Mouse (Mus musculus) midbrain, postnatal 0 days (tissue): ENCODE results near the gene Gm5901. TPM values are rescaled to one million over a fixed set of nuclear protein-coding genes. Genes with fewer than 3 reads are reported as not detected.
A peak's percentile ranks its signal among the peaks of the same experiment; 100 is the strongest.
"Not testable (repeated sequence)": the region's sequence is repeated elsewhere in the genome, so short reads cannot be mapped to it uniquely, and the experiment has no call there.

Experiments
- ATAC-seq: fragments of 200-750 bp; cut with Nextera tagmentation; 2 replicates; pipeline ENCODE4 v1.8.0; 2017; ENCODE audit warnings: moderate number of reproducible peaks, mild to moderate bottlenecking, moderate TSS enrichment, moderate library complexity; ENCODE audit not compliant: low FRiP score
- DNase-seq: peaks from one replicate; pipeline ENCODE4 v3.0.0-alpha.2; 2015; ENCODE audit warnings: low spot score
- H3K27ac ChIP-seq: fragments of 300-500 bp; sonication (generic); 2 replicates; pipeline ENCODE4 v1.5.1; 2014; ENCODE audit warnings: low read depth, mild to moderate bottlenecking, low read length, mixed read lengths
- H3K27me3 ChIP-seq: fragments of 300-500 bp; sonication (generic); 2 replicates; pipeline ENCODE4 v1.6.1; 2014; ENCODE audit warnings: low read length, control low read depth, mixed read lengths; ENCODE audit not compliant: insufficient read depth
- H3K36me3 ChIP-seq: fragments of 300-500 bp; sonication (generic); 2 replicates; pipeline ENCODE4 v1.6.1; 2014; ENCODE audit warnings: low read length, control low read depth, mixed read lengths; ENCODE audit not compliant: insufficient read depth
- H3K4me1 ChIP-seq: fragments of 300-500 bp; sonication (generic); 2 replicates; pipeline ENCODE4 v1.6.1; 2014; ENCODE audit warnings: mild to moderate bottlenecking, control low read depth, antibody characterized with exemption, low read length, mixed read lengths; ENCODE audit not compliant: insufficient read depth
- H3K4me2 ChIP-seq: fragments of 300-500 bp; sonication (generic); 2 replicates; pipeline ENCODE4 v1.6.1; 2014; ENCODE audit warnings: low read depth, mild to moderate bottlenecking, low read length, mixed read lengths; ENCODE audit not compliant: poor library complexity, severe bottlenecking
- H3K4me3 ChIP-seq: fragments of 300-500 bp; sonication (generic); 2 replicates; pipeline ENCODE4 v1.5.1; 2014; ENCODE audit warnings: low read depth, mild to moderate bottlenecking, low read length, moderate library complexity
- H3K9ac ChIP-seq: fragments of 300-500 bp; sonication (generic); replicated peaks from 2 replicates; pipeline ENCODE4 v1.6.1; 2014; ENCODE audit warnings: mild to moderate bottlenecking, low read length, moderate library complexity, mixed read lengths; ENCODE audit not compliant: poor library complexity, severe bottlenecking
- H3K9me3 ChIP-seq: fragments of 300-500 bp; sonication (generic); 2 replicates; pipeline ENCODE4 v1.6.1; 2016; ENCODE audit warnings: low read length, control low read depth
- CTCF ChIP-seq: IDR thresholded peaks from 2 replicates; pipeline ENCODE4 v1.5.1; 2016; ENCODE audit warnings: antibody characterized with exemption, mild to moderate bottlenecking
- WGBS: fragments of 180-500 bp; shearing (Covaris S2); extraction: QIAGEN DNeasy Blood & Tissue Kit; methylation state at CpG from one replicate; pipeline ENCODE4 v1.1.7; 2014; 5-methylcytosine and 5-hydroxymethylcytosine counted together
- polyA plus RNA-seq: library from polyadenylated mRNA; unstranded; fragments of >200 nt; fragmentation: Nextera tagmentation; extraction: Ambion mirVana; gene quantifications from 2 replicates; pipeline ENCODE4 v1.2.1, GENCODE M21; 2015
- total RNA-seq: library from RNA; depleted of rRNA; stranded (reverse); fragments of >200 nt; gene quantifications from 2 replicates; pipeline ENCODE4 v1.2.3, GENCODE M21; 2014; rRNA removed

Gm5901 gene
- total RNA-seq (not detected in 2 replicates), polyA plus RNA-seq (0.48 and 0.57 TPM in 2 replicates)

- 90% methylated on average over 1 of the region's 1 CpGs for WGBS
- Histone ChIP-seq H3K9ac (no peak within 1 kb of the TSS), H3K27ac (no peak within 1 kb of the TSS), H3K4me1 (no peaks in the 10 kb centered on the region), H3K9me3 (no peaks in the 10 kb centered on the region), H3K36me3 (peaks cover 35% of the 10 kb centered on the region), H3K4me3 (no peak within 1 kb of the TSS), H3K4me2 (no peak within 1 kb of the TSS), H3K27me3 (no peaks in the 10 kb centered on the region)
- ATAC-seq (no peak), DNase-seq (no peak)
- no peak for TF ChIP-seq CTCF
Measured at GRCm38 (mm10) chr7:105374866-105375265, at the start of gene Gm5901. TSS of gene Gm5901 (plus strand) at chr7:105375038.

GRCm38 (mm10) chr7:105325302-105325701 is 49.5 kb upstream of the Gm5901 start:
- no peak for ATAC-seq
- Histone ChIP-seq H3K36me3 (no peaks in the 10 kb centered on the region), H3K4me2 (no peak overlapping the region), H3K9ac (no peak overlapping the region), H3K27ac (no peak overlapping the region), H3K4me1 (no peaks in the 10 kb centered on the region), H3K27me3 (no peaks in the 10 kb centered on the region), H3K9me3 (no peaks in the 10 kb centered on the region), H3K4me3 (no peak overlapping the region)
- 73% methylated on average over 2 of the region's 2 CpGs for WGBS
- TF ChIP-seq CTCF = no peak
- no peak for DNase-seq

- Histone ChIP-seq H3K27me3 (no peaks in the 10 kb centered on the region), H3K4me3 (no peak within 1 kb of the TSS), H3K27ac (no peak within 1 kb of the TSS), H3K4me1 (no peaks in the 10 kb centered on the region), H3K9ac (no peak within 1 kb of the TSS), H3K9me3 (no peaks in the 10 kb centered on the region), H3K36me3 (no peaks in the 10 kb centered on the region), H3K4me2 (no peak within 1 kb of the TSS)
- DNase-seq (no peak), ATAC-seq (no peak)
- no peak for TF ChIP-seq CTCF
- WGBS = 80% methylated on average over 1 of the region's 1 CpGs
Measured at GRCm38 (mm10) chr7:105334004-105334403, 40.8 kb upstream of the Gm5901 start, which contains the start of gene Olfr690. TSS of gene Olfr690 (minus strand) at chr7:105334104.

GRCm38 (mm10) chr7:105342170-105342569 is 32.7 kb upstream of the Gm5901 start, which contains the start of gene Olfr691:
TSS of gene Olfr691 (minus strand) at chr7:105342270.
- H3K4me1 ChIP-seq = no peaks in the 10 kb centered on the region
- no peak for ATAC-seq
- H3K9ac ChIP-seq = no peak within 1 kb of the TSS
- no peak within 1 kb of the TSS for H3K4me2 ChIP-seq
- H3K36me3 ChIP-seq = no peaks in the 10 kb centered on the region
- TF ChIP-seq CTCF = no peak
- no peak within 1 kb of the TSS for H3K27ac ChIP-seq
- no peaks in the 10 kb centered on the region for H3K9me3 ChIP-seq
- DNase-seq = no peak
- H3K27me3 ChIP-seq = no peaks in the 10 kb centered on the region
- H3K4me3 ChIP-seq = no peak within 1 kb of the TSS
- WGBS = 65% methylated on average over 1 of the region's 1 CpGs

- H3K36me3 ChIP-seq = no peaks in the 10 kb centered on the region
- H3K27ac ChIP-seq = no peak overlapping the region
- DNase-seq (no peak), ATAC-seq (peak; percentile 44; the same call in 1 of the 2 replicates)
- no peak overlapping the region for H3K4me3 ChIP-seq
- TF ChIP-seq CTCF = no peak
- H3K27me3 ChIP-seq = no peaks in the 10 kb centered on the region
- 54% methylated on average over 2 of the region's 2 CpGs for WGBS
- no peaks in the 10 kb centered on the region for H3K4me1 ChIP-seq
- no peak overlapping the region for H3K4me2 ChIP-seq
- H3K9ac ChIP-seq = no peak overlapping the region
- no peaks in the 10 kb centered on the region for H3K9me3 ChIP-seq
Measured at GRCm38 (mm10) chr7:105342752-105343151, 32.1 kb upstream of the Gm5901 start.

GRCm38 (mm10) chr7:105356064-105356463 is 18.8 kb upstream of the Gm5901 start:
- not testable (repeated sequence) for H3K4me2 ChIP-seq, H3K9me3 ChIP-seq, DNase-seq, H3K27ac ChIP-seq, H3K9ac ChIP-seq, H3K27me3 ChIP-seq, H3K4me1 ChIP-seq, H3K36me3 ChIP-seq, H3K4me3 ChIP-seq
- WGBS = no CpG with 5 or more reads among the region's 5 CpGs
- 0 out of 2 replicates have a peak, but pooled peaks have one; percentile 41 for ATAC-seq

- H3K27ac ChIP-seq, H3K27me3 ChIP-seq, H3K4me2 ChIP-seq, H3K9ac ChIP-seq, H3K4me3 ChIP-seq, H3K4me1 ChIP-seq, H3K9me3 ChIP-seq, H3K36me3 ChIP-seq, DNase-seq: not testable (repeated sequence)
- ATAC-seq = peak; percentile 85
- 100% methylated on average over 1 of the region's 2 CpGs for WGBS
Measured at GRCm38 (mm10) chr7:105356487-105356886, 18.4 kb upstream of the Gm5901 start.
